Mouse (Mus musculus) forebrain, embryonic 14.5 days (tissue): Measurements from ENCODE around the gene Fan1. TPM values are rescaled to one million over a fixed set of nuclear protein-coding genes. Genes with fewer than 3 reads are reported as not detected.

Experiments used
- ATAC-seq: fragments of 200-750 bp; cut with Nextera tagmentation; 2 replicates; pipeline ENCODE4 v1.8.0; 2017; ENCODE audit warnings: mild to moderate bottlenecking, moderate library complexity
- DNase-seq: peaks from one replicate; pipeline ENCODE4 v3.0.0-alpha.2; 2015; ENCODE audit warnings: low spot score
- H3K27ac ChIP-seq: fragments of 300-500 bp; sonication (generic); 2 replicates; pipeline ENCODE4 v1.5.1; 2014; ENCODE audit warnings: low read depth, mild to moderate bottlenecking, control low read depth, low read length, moderate library complexity
- H3K27me3 ChIP-seq: fragments of 300-500 bp; sonication (generic); replicated peaks from 2 replicates; pipeline ENCODE4 v1.6.1; 2014; ENCODE audit warnings: low read length, control low read depth, mixed read lengths; ENCODE audit not compliant: control insufficient read depth, insufficient read depth
- H3K36me3 ChIP-seq: fragments of 300-500 bp; sonication (generic); 2 replicates; pipeline ENCODE4 v1.6.1; 2014; ENCODE audit warnings: low read length, control low read depth; ENCODE audit not compliant: control insufficient read depth, insufficient read depth
- H3K4me1 ChIP-seq: fragments of 300-500 bp; sonication (generic); 2 replicates; pipeline ENCODE4 v1.6.1; 2014; ENCODE audit warnings: antibody characterized with exemption, low read length, control low read depth; ENCODE audit not compliant: control insufficient read depth, insufficient read depth
- H3K4me2 ChIP-seq: fragments of 300-500 bp; sonication (generic); 2 replicates; pipeline ENCODE4 v1.6.1; 2014; ENCODE audit warnings: mild to moderate bottlenecking, control low read depth, low read length
- H3K4me3 ChIP-seq: fragments of 300-500 bp; sonication (generic); 2 replicates; pipeline ENCODE4 v1.5.1; 2014; ENCODE audit warnings: low read depth, low read length, control low read depth
- H3K9ac ChIP-seq: fragments of 300-500 bp; sonication (generic); 2 replicates; pipeline ENCODE4 v1.6.1; 2014; ENCODE audit warnings: mild to moderate bottlenecking, low read length, control low read depth, moderate library complexity
- H3K9me3 ChIP-seq: fragments of 300-500 bp; sonication (generic); replicated peaks from 2 replicates; pipeline ENCODE4 v1.6.1; 2016; ENCODE audit warnings: low read length, control low read depth, mixed read lengths; ENCODE audit not compliant: control insufficient read depth
- WGBS: fragments of 180-500 bp; shearing (Covaris S2); extraction: QIAGEN DNeasy Blood & Tissue Kit; methylation state at CpG from one replicate; pipeline ENCODE4 v1.1.7; 2014; 5-methylcytosine and 5-hydroxymethylcytosine counted together
- polyA plus RNA-seq: library from polyadenylated mRNA; unstranded; fragments of >200 nt; fragmentation: Nextera tagmentation; extraction: Ambion mirVana; gene quantifications from 2 replicates; pipeline ENCODE4 v1.2.1, GENCODE M21; 2014

The Fan1 gene
- polyA plus RNA-seq, 1 experiment from 2014 or later, result 3.5 TPM

DNA sequence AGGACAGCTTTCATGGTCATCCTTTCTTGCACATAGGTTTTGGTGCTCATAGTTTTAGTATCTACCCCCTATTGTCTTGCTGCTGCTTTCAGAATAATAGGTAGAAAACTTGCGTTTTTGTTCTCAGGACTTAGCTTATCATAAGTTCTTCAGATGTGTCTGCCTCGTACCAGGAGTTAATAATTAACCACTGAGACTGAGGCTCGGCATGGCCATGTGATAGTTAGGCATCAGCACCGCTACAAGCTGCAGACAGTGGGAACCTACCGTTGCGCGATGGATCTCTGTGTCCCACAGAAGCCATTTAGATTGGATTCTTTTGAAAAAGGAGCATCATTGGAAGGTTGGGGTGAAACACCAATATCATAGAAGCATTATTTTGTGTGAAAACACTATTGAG is 61.1 kb downstream of the Fan1 start:
- ATAC-seq (no peak), DNase-seq (no peak)
- Histone ChIP-seq H3K27me3 (no peaks in the 10 kb centered on the region), H3K4me2 (no peak overlapping the region), H3K9ac (no peak overlapping the region), H3K4me1 (no peaks in the 10 kb centered on the region), H3K9me3 (no peaks in the 10 kb centered on the region), H3K36me3 (peaks cover 31% of the 10 kb centered on the region), H3K27ac (no peak overlapping the region), H3K4me3 (no peak overlapping the region)
- 95% methylated on average over 7 of the region's 7 CpGs for WGBS

GRCm38 (mm10) chr7:64310756-64311155 is 63.1 kb downstream of the Fan1 start:
- H3K27me3 ChIP-seq, result no peaks in the 10 kb centered on the region
- no peak overlapping the region for H3K27ac ChIP-seq
- H3K9me3 ChIP-seq, result no peaks in the 10 kb centered on the region
- no peaks in the 10 kb centered on the region for H3K4me1 ChIP-seq
- H3K36me3 ChIP-seq, result peaks cover 14% of the 10 kb centered on the region
- H3K9ac ChIP-seq, result no peak overlapping the region
- no peak for ATAC-seq
- DNase-seq, result no peak
- no peak overlapping the region for H3K4me2 ChIP-seq
- H3K4me3 ChIP-seq, result no peak overlapping the region
- 73% methylated on average over 2 of the region's 2 CpGs for WGBS

DNA sequence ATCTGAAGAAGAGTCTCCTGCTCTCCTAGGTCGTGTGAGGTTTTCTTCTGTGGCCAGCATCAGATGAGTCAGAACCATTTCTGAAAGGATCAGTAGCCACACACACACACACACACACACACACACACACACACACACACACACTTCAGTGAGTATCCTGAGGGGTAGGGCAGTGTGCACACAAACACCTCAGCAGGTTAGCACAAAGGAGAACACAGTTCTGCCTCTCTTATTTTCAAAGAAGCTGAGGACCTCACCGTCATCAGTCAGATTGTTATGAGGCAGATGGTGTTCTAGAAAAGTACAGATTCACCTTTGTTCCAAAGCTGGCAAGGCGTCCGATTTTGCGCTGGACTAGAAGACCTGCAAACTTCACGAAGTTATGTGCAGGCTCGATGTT is 63.7 kb downstream of the Fan1 start:
- 88% methylated on average over 7 of the region's 7 CpGs for WGBS
- H3K4me1 ChIP-seq, result no peaks in the 10 kb centered on the region
- ATAC-seq, result no peak
- no peak overlapping the region for H3K9ac ChIP-seq
- H3K27me3 ChIP-seq, result no peaks in the 10 kb centered on the region
- H3K9me3 ChIP-seq, result no peaks in the 10 kb centered on the region
- no peak for DNase-seq
- no peak overlapping the region for H3K4me3 ChIP-seq
- H3K27ac ChIP-seq, result no peak overlapping the region
- no peak overlapping the region for H3K4me2 ChIP-seq
- peaks cover 14% of the 10 kb centered on the region for H3K36me3 ChIP-seq

Other genes with a start within 250 kb of the Fan1 start
- 0.11 and 0.49 TPM in 2 replicates for gene Trpm1, start 220.3 kb downstream of the Fan1 start, polyA plus RNA-seq
- 8.5 and 8.6 TPM in 2 replicates for gene Mtmr10, start 86.4 kb downstream of the Fan1 start, polyA plus RNA-seq
- gene Mphosph10, start 18.2 kb upstream of the Fan1 start, polyA plus RNA-seq, result 25.9 and 28.0 TPM in 2 replicates
- 40.3 and 42.2 TPM in 2 replicates for gene Mcee, start 18.5 kb upstream of the Fan1 start, polyA plus RNA-seq
- gene Apba2, start 127.6 kb upstream of the Fan1 start, polyA plus RNA-seq, result 113 and 159 TPM in 2 replicates